8 mouse cellular contexts compared by ENCODE assay signal in the genomic region with DNA sequence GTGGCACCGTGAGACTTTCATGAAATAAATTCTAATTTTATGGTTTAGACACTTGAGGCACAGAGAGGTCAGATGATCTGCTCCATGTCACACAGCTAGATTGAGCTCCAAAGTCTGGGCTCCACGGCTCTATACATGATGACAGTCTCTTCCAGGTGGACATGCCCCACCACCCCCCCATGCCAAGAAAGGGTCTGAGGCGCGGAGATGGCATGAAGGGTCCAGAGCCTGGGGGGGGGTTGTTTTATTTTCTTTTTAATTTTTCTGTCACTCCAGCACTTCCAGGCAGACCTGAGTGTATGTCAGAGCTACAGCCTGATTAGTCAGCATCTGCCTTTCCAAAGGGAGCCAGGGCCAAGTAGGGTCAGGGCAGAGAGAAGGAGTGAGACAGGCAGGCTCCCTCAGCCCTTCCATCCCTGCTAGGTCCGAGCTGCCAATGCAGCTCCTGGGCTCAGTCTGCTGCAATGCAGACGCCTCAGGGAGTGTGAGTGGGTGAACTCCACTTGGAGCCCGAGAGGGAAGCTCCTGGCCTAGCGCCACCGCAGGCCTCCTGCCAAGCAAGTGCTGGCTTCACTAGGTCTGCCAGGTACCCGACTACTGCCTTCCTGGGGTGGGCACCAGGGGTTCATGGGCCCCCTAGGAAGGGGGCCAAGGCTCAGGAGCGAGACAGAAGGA. TPM values are rescaled to one million over a fixed set of nuclear protein-coding genes. Genes with fewer than 3 reads are reported as not detected.
A peak's percentile ranks its signal among the peaks of the same experiment; 100 is the strongest.
DNase-seq lines count a peak whose midpoint lies in the region; ATAC-seq lines count a peak whose summit lies in the region.

No protein-coding gene starts in this region.

- H3K27ac ChIP-seq in kidney, embryonic 14.5 days (ENCODE audit: low read depth, low read length) = no peak overlapping the region

- no peaks in the 10 kb centered on the region for H3K27me3 ChIP-seq in kidney, embryonic 14.5 days (ENCODE audit: control insufficient read depth, insufficient read depth, low read length)

- 71% methylated on average over 11 of the region's 11 CpGs for WGBS in kidney, embryonic 14.5 days

- DNase-seq in kidney, adult 11 months = peak; percentile 80
- peak; percentile 82 for DNase-seq in adrenal gland, postnatal 14 days
- peak; percentile 76 to 83 for DNase-seq in cerebellum, postnatal 36 days
- peak; percentile 81 for DNase-seq in kidney, postnatal 14 days
- DNase-seq in lung, postnatal 14 days = peak; percentile 65
- DNase-seq in embryo, embryonic 10 days (ENCODE audit: low spot score) = no peak

- no peak overlapping the region for H3K4me2 ChIP-seq in kidney, embryonic 14.5 days (replicated peaks; ENCODE audit: low read depth, low read length)

- H3K36me3 ChIP-seq in kidney, embryonic 14.5 days (ENCODE audit: control insufficient read depth, insufficient read depth, low read length) = no peaks in the 10 kb centered on the region

- peaks cover 9% of the 10 kb centered on the region; the same call in 1 of the 2 replicates for H3K4me1 ChIP-seq in kidney, embryonic 14.5 days (ENCODE audit: control insufficient read depth, insufficient read depth, low read length)

- H3K4me3 ChIP-seq in kidney, embryonic 14.5 days (ENCODE audit: low read length) = no peak overlapping the region

- H3K9ac ChIP-seq in kidney, embryonic 14.5 days (ENCODE audit: low read depth, low read length) = no peak overlapping the region

- no peak for ATAC-seq in kidney, embryonic 14.5 days (ENCODE audit: low FRiP score, low TSS enrichment)
- ATAC-seq in megakaryocyte progenitor cell, adult 5-6 weeks (replicated peaks; ENCODE audit: poor library complexity) = no peak

- H3K9me3 ChIP-seq in kidney, embryonic 14.5 days (ENCODE audit: control insufficient read depth, low read length) = no peaks in the 10 kb centered on the region

RNA-seq across cellular contexts. Expression of gene Abcb9, which starts 2.3 kb away (rescaled TPM):
- polyA plus RNA-seq in kidney, embryonic 14.5 days (2014; fragmentation: Nextera tagmentation; extraction: Ambion mirVana) = 0.44 and 0.97 TPM in 2 replicates
- 10.5 and 10.6 TPM in 2 replicates for total RNA-seq in adrenal gland, postnatal 14 days (2021)
- 0.35 and 0.54 TPM in 2 replicates for total RNA-seq in megakaryocyte progenitor cell, adult 5-6 weeks (2015)
- total RNA-seq in megakaryocyte progenitor cell, adult 5-6 weeks (2017) = 0.25 and 0.61 TPM in 2 replicates

RNA-seq across cellular contexts. Expression of gene Ogfod2, which starts 18.8 kb away (rescaled TPM):
- 12.2 and 15.3 TPM in 2 replicates for polyA plus RNA-seq in kidney, embryonic 14.5 days (2014; fragmentation: Nextera tagmentation; extraction: Ambion mirVana)
- total RNA-seq in adrenal gland, postnatal 14 days (2021) = 35.8 and 37.1 TPM in 2 replicates
- 2.9 and 3.7 TPM in 2 replicates for total RNA-seq in megakaryocyte progenitor cell, adult 5-6 weeks (2015)
- 11.9 and 13.3 TPM in 2 replicates for total RNA-seq in megakaryocyte progenitor cell, adult 5-6 weeks (2017)

RNA-seq across cellular contexts. Expression of gene Arl6ip4, which starts 22.6 kb away (rescaled TPM):
- 105 and 114 TPM in 2 replicates for polyA plus RNA-seq in kidney, embryonic 14.5 days (2014; fragmentation: Nextera tagmentation; extraction: Ambion mirVana)
- total RNA-seq in adrenal gland, postnatal 14 days (2021) = 48.5 and 64.0 TPM in 2 replicates
- total RNA-seq in megakaryocyte progenitor cell, adult 5-6 weeks (2015) = 70.6 and 80.7 TPM in 2 replicates
- total RNA-seq in megakaryocyte progenitor cell, adult 5-6 weeks (2017) = 114 and 139 TPM in 2 replicates
